Mouse (Mus musculus) cerebellum, adult 11 months (tissue): ENCODE measurements at regions not wholly inside any gene's neighbourhood (a gene's known extent, or its start where the extent isn't known, plus 50 kb on each side); places are given as distances from the start of the nearest gene placed in this dataset.
"Not testable (repeated sequence)": the region's sequence is repeated elsewhere in the genome, so short reads cannot be mapped to it uniquely, and the experiment has no call there.

Experiments used
- DNase-seq: peaks from one replicate; pipeline ENCODE4 v3.0.0; 2022

DNA sequence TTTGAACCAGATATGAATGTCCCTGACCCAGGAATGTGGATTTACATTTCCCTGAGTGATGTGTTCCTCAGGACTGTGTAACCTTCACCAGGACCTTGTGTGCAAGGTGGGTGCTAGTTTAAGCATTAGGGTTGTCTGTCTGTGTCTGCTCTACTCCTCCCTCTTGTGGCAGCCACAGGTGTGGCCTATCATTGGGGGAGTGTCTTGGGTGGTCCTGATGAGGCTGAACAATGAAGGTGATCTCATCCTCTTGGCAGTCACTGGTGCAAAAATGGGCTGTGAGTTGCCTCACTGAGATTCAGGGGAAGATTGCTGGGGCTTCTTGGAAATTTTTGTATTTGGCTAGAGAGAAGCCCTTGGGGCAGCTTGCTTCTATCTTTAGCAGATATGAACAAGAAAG is 179.4 kb upstream of the Ube2e1 start:
- no peak for DNase-seq

DNA sequence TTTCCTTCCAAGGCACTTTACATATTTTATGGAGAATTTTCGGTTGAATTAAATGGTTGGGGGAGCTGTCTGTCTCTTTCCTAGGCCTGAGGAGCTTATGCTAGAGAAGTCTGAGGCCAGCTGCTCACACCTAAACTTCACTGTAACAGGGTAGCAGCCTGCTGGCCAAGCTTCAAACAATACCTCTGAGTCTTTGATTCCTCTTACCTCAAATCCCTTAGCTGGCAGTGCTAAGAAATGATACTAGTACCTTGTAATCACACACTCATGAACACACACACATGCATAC is 176.6 kb upstream of the Ube2e1 start:
- no peak for DNase-seq

DNA sequence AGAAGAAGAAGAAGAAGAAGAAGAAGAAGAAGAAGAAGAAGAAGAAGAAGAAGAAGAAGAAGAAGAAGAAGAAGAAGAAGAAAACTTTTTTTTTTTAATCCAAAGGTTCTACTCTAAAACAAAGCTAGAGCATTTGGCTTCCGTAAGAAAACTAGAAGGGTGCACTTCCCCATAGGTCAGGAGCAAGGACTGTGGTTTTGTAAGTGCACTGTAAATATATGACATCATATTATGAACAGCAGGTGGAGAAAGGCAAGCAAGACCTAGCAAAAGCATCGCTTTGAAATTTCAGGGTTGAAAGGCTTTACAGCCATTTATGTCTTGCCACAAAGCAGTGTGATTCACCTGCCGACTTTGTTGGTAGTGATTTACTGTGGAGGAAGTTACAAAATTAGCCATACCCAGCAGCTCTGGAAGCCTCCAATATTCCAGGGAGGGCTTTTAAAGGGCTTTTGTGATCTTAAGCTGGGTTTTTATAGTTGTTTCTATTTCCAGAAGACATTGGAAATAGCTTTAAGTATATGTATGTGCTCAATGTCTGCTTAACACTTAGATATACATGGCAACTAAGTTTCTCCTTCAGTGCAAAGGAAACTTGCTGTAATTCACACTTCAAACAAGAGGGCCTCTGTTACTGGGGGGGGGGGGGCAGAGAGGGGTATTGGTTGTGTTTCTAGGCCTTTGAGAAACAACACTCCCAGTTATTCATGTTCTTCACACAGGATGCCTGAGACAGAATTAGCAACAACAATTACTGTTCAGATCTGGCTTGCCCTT is 176.1 kb upstream of the Ube2e1 start:
- DNase-seq = no peak

DNA sequence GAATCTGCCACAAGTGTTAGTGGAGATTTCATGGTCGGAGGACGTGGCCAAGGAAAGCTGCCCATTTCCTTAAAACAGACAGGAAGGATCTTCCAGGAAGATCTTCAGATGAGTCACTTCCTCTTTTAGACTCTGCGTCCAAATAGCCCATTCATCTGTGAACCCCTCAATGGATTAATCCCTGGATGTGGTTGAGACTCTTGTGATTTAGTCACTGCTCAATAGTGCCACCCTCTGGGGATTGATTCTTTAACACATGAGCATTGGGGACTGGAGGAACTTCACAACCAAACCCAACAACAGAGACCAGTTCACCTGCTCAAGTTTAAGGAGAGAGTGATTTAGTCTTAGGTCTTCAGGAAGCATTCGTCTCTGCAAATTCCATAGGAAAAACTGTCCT is 174.5 kb upstream of the Ube2e1 start:
- peak; percentile 4 for DNase-seq

DNA sequence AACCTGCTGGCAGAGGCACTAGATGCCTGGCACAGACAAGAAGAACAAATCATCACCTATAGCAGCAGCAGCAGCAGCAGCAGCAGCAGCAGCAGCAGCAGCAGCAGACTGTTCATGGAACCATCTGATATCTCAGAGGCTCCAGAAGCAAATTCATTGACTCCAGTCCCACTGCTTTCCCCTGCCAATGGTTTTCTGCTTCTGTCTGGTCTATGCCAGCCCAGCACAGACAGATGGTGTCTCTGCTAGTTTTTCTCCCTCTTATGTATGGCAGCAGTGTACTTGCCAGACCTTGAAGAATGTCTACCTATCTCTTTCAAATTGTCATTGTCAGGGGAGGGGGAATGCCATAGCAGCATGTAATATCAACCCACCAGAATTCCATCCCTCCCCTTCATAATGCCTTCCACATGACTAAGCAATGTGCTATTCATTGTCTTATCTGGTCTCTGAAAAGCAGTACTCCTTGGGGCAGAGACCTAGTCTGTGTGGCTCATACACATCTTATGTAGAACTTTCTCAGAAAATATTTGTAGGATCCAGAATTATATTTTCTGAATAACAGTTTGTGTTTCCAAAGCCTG is 168.7 kb upstream of the Ube2e1 start:
- DNase-seq = no peak

DNA sequence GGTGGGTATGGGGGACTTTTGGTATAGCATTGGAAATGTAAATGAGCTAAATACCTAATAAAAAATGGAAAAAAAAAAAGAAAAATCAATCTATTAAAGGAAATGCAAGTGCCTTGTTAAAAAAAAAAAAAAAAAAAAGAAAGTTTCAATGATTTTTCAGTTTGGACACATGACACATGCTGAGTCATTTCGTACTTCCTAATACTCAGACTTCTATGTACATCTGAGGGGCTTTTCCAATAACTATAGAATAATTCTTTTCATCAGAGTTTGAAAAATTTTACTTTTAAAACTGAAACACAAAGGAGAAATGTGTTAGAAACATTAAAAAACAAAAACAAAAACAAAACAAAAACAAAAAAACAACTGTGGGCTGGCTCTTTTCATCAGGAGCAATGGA is 162.4 kb upstream of the Ube2e1 start:
- DNase-seq = no peak

DNA sequence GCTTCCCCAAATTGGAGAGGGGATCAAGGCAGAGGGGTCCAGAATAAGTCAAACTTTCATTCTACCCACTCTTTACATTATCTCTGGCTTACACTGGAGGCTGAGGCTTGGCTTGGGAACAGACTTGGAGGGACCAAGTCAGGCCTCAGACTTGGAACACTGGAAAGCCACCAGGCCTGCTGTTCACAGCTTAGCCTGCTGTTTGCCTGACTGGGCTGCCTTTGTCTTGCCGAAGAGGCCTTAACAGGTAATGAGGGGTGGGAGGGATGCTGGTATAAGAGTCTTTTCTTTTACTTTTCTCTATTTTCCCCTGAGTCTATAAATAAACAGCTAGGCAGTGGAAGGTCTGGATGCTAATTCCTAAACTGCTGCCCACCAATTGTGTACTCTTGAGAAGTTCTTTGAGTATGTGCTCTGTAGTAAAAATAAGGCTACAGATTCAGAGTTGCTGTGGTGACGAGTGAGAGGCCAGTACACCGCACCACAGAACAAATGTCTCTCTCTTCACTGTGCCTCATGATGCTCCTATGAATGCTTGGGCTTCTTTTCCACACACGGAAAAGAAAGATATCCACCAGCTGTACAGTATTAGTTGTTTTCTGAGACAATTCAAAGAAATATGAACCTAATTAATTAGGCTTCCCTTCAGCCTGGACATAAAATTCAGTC is 154.6 kb upstream of the Ube2e1 start:
- no peak for DNase-seq

DNA sequence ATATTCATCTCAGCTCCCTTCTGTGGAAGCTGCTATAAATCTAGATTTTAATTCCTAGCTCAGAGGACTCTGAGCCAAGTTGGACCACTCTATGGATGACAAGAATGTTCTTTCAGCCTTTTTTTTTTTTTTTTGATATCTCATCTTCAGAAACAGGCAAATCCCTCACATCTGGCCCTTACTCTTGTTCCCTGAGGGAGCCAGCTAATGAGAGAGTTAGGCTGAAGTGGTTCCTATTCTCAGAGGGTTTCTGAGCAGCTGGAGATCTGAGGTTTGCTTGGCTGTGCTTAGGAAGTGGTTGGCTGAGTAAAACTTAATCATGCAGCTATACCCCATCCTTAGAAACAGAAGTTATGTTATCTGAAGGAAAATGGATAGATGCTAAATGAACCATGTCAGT is 153.9 kb upstream of the Ube2e1 start:
- no peak for DNase-seq

DNA sequence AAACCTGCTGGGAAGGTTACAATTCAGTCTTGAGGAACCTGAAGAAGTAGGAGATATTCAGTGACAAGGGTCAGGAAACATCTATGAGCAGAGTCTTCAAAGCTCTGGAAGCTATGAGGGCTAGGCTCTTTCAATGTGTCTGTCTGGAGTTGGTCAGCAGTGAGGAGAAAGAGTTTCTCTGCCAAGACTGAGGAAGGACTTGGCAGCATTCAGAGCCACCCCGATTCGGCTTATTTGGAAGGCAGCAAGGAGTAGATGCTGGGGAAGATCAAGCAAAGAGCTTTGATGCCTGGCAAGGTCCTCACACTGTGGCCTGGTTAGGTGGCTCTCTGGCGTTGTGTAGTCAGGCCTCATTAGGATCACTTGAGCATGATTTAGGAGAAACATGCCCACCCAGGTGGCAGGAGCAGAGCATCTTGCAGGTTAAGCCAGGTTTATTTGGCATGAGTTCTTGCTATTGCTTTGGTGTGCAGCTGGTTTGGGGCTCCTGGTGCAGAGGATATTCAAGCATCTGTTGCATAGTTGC is 145.2 kb upstream of the Ube2e1 start:
- DNase-seq = no peak

DNA sequence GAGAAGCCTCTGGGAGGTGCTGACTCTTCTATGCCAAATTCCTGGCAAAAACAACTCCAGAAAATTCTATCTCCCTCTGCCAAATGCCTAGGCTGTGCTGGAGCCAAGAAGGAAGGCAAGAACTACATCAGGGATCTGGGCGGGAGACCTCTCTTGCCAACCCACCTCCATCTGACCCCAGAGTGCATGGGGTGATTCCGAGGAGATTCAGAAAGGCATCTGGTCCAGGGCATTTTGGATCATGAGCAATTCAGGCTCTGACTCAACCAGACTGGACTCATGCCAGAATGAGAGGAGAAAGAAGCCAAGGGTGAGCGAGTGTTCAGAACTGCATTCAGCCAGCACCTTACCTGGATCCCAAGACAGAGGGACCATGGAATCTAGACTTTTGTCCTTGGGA is 137.0 kb upstream of the Ube2e1 start:
- DNase-seq = peak; percentile 28

DNA sequence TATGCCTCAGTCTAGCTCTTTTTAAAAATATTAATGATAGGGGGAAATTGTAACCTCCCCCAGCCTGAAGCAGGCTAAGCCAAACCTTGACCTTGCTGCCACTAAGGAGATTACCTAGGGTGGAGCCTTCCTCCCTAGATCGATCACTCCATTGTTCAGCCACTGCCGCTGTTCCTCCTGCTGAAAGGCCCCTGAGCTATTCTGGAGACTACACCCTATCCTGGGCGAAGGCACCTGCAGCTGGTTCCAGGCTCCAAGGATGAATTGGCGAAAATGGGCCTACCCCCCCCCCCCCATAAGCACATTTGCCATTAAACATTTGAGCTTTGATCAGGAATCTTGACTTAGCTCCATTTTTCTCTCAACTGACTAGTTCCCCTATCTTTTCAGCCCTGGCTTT is 135.2 kb upstream of the Ube2e1 start:
- not testable (repeated sequence) for DNase-seq

DNA sequence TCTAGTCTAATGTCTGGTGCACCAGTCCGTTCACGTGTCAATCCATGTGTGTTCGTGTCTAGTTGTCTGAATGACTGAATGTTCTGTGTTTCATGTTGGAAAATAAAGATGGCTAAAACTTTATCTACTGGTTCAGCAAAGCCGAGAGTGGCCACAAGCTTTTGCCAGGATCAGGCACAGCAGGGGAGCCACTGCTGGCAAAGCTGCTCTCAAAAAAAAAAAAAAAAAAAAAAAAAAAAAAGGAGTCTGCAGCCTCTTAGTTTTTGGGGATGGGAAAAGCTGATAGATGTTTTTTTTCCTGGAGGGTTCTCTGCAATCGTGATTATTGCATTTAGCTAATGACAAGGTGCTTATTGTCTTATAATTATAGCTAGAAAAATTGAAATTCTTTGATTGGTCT is 132.5 kb upstream of the Ube2e1 start:
- DNase-seq = not testable (repeated sequence)

DNA sequence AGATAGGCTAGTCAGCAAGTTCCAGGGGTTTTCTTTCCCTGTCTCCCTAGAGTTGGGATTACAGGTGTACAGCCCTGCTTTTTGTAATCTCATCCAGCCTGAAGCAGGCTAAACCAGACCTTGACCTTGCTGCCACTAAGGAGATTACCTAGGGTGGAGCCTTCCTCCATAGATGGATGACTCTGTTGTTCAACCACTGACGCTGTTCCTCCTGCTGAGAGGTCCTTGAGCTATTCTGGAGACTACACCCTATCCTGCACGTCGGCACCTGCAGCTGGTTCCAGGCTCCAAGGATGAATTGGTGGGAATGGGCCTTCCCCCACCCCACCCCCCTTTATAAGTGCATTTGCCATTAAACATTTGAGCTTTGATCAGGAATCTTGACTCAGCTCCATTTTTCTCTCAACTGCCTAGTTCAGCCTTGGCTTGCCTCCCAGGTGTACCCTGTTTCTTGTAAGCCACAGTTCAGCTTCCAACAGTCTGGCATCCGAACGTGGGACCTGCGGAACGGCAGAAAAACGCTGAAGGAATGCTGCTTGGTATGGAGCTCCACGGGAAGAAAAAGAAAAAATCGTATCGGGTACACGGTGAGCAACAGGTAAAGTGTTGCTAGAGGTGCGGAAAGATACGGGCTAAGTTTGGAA is 131.7 kb upstream of the Ube2e1 start:
- no peak for DNase-seq

DNA sequence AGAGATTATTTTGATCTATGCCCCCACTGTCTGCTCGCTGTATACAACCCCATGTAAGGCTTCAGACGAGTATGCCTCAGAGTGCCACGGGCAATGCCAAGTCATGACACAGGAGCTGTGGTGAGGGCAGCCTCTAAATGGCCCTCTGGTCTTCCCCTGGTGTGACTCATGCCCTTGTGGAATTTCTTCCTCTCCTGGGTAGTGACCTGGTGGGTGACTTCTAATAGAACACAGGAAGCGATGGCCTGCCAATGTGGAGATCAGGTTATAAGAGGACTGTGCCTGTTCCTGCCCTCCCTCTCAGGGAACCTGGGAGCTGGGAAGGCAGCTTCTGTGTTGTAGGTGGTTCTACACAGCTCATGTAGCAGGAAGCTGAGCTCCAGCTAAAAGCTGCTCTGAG is 130.7 kb upstream of the Ube2e1 start:
- DNase-seq = no peak

DNA sequence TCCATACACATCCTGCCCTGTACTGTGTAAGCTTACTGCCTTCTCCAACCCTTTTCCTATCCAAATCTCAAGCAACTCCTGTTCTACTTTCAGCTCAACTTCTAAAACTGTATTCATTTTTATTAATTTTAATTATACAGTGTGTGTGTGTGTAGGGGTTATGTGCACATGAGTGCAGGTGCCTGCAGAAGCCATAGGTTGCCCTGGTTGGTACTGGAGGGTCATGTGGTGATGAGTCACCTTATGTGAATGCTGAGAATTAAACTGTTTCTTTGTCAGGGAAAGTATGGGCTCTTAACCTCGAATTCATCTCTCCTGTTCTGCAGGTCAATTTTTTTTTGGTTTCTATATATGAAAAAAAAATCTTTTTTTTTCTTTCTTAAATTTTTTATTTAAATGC is 117.0 kb upstream of the Ube2e1 start:
- no peak for DNase-seq

DNA sequence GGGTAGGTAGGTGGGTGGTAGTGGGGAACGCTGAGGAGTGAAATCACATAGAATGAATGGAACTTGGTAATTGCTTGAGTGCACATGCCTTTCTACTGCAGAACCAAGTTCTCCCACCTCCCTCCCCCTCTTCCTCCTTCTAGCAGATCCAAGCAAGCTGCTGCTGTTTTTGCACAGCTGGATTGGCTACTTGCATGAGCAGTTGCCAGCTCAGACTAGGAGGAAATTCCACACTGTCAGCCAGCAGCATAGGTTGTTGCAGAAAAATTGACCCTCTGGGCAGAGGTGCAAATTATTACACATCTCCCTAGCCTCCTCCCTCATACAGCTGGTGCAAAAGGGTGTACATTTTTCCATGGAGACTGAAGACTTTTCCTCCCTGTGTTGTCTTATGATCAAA is 112.8 kb upstream of the Ube2e1 start:
- DNase-seq = no peak

DNA sequence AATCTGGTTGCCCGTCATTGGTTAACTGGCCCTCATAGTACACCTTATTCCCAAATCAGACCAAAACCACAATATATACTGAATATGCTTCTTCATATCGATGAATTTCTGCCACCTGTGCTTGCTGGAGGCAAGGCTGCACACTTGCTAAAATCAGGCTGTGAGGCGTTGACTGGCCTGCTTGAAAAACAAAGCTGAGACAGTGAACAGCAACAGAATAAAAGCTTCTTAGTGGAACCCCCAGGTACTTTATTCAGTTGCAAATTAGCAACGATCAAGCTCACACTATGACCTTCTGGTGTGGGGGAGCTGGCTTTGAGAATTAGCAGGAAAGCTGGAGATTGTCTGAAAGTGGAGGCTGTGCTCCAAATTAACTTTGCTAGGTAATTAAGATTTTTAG is 97.3 kb upstream of the Ube2e1 start:
- not testable (repeated sequence) for DNase-seq

DNA sequence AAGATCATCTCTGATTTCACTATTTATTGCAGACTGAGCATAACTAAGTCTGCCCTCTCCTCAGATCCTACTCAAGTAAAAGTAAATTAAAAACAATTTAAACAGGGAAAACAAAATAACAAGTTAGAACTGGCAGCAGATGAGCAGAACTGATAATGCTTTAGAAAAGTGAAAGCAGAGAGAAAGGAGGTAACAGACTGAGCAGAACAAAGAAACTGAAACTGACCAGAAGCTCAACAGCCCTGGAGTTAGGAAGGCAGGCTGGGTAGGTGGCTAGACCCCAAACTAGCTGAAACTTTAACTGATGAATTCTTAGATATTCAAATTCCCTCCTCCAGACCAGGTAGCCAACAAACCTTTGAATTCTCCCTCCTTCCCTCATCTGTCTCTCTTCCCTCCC is 94.2 kb upstream of the Ube2e1 start:
- DNase-seq = no peak

DNA sequence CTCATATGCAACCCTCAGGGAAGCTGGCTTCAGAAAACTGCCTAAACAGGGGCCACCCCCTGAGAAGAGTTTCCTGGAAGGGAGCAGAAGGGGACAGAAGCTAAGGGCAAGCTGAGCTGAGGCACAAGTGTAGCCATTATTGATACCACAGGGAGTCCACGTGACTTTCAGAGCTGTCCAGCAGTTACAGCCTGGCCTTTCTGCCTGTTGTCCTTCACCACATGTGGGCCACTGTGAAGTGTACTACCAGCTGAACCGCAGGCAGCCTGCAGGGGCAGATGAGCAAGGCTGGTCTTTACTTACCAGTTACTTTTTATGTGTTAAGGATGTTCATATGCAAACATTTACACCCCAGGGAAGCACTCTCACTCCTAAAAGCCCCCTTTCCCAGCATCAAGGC is 85.2 kb upstream of the Ube2e1 start:
- DNase-seq = no peak

DNA sequence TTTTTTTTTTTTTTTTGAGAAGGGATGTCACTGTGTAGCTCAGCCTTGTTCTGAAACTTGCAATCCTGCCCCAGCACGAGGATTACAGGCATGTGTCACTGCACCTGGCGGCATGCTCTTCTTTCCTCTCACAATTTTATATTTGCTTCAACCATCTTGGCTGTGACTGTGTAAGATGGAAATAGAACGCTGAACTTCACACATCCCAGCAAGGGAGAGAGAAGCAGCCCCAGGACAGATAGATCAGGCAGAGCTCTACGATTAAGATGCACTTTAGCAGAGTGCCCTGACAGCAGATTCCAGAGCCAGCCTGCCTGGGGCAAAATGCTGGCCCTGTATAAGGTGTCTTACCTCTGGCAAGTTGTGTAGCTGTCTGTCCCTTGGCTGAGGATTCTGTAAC is 84.7 kb upstream of the Ube2e1 start:
- no peak for DNase-seq

DNA sequence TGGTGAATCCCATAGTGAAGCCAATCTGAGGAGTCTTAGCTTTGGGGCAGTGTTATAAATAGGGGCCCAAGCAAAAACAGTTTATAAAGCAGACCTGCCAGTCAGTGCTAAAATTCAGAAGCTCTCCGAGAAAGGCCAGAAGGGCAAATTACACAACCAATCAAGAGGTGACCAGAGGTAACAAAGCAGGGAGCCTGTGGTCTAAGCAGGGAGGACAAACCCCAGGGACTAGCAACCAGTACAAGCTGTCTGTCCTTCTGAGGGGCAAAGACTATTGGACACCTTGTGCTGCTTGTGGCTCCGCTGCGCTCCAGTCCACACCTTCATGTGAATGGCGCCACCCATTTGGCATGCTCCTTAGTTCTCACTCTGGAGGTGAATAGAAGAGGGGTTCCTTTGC is 67.3 kb upstream of the Ube2e1 start:
- DNase-seq = no peak

DNA sequence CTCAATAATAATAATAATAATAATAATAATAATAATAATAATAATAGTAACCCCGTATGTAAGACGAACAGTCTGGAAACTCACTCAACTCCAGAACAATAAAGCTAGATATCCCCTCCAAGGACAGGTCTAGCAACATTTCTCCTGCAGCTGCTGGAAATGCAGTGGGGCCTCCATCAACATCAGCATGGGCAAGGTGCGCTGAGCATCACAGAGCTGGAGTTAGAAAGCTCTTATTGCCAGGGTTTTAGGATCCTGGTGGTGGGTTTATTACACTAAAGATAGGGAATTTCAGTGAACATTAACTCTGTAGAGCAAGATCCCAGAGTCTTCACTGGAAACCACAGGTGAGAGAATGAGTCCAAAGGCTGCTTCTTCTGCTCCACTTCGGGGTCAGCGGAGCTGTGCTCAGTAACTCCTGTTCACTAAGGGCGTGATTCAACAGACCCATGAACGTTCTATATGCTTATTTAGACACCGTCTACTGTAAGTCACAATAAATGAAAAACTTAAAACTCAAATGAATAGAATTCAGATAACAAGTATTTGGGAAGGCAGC is 64.6 kb upstream of the Ube2e1 start:
- no peak for DNase-seq

DNA sequence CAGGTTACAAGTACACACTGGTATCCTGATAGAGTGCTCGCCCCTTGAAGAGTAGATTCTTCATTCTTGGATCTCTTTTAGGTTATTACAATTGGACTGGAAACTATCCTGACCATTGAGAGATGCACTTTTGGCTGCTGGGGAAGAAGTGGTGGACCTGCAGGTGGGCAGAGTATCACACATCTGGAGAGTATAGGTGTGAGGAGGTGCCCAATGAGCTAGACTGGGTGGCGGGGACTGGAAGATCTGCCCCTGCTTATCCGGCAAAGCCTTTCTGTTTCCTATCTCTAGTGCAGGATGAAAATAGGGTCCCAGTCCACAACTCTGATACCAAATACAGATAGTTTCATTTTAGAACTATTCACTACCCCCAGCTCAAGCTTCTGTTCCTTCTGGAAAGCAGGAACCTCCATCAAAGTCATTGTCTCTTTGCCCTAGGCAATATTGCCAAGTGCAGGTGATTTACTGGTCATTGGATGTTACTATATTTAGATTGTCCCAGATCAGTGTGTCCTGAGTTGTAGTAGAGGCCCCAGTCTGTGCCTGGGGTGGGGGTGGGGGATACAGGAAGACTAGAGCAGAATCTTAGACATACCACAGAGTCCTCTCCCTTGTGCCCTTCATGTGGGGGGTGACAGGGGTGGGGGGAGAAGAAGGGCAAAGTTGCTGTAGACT is 62.5 kb upstream of the Ube2e1 start:
- no peak for DNase-seq
